Mouse (Mus musculus): ENCODE results near the gene Fasn. TPM values are rescaled to one million over a fixed set of nuclear protein-coding genes. Genes with fewer than 3 reads are reported as not detected.
A peak's percentile ranks its signal among the peaks of the same experiment; 100 is the strongest.
"Not testable (repeated sequence)": the region's sequence is repeated elsewhere in the genome, so short reads cannot be mapped to it uniquely, and the experiment has no call there.

The Fasn gene
- 49.3 and 52.2 TPM in 2 replicates for polyA plus RNA-seq (2015; fragmentation: Nextera tagmentation; extraction: Ambion mirVana)

- peak; percentile 90 for ATAC-seq (ENCODE audit: insufficient number of reproducible peaks, insufficient read depth, low FRiP score, low TSS enrichment, low read depth)
- Histone ChIP-seq H3K4me1 (peaks cover 40% of the 10 kb centered on the region), H3K9ac (peak within 1 kb of the TSS; percentile 95), H3K27me3 (no peaks in the 10 kb centered on the region), H3K9me3 (no peaks in the 10 kb centered on the region), H3K36me3 (peaks cover 42% of the 10 kb centered on the region), H3K4me2 (peak within 1 kb of the TSS; percentile 86), H3K4me3 (peak within 1 kb of the TSS; percentile 89), H3K27ac (peak within 1 kb of the TSS; percentile 96)
- under 1% methylated on average over 97 of the region's 109 CpGs for WGBS
These were observed at the start of gene Fasn for GRCm38 (mm10) chr11:120823956-120824786. Gene Fasn (minus strand): TSS chr11:120824547.

- Histone ChIP-seq H3K4me3 (no peak overlapping the region), H3K36me3 (peaks cover 31% of the 10 kb centered on the region), H3K27ac (no peak overlapping the region), H3K4me1 (no peaks in the 10 kb centered on the region), H3K4me2 (no peak overlapping the region), H3K9ac (no peak overlapping the region), H3K27me3 (no peaks in the 10 kb centered on the region), H3K9me3 (no peaks in the 10 kb centered on the region)
- whole genome bisulfite sequencing, result 50% methylated on average over 6 of the region's 6 CpGs
- no peak for ATAC-seq (ENCODE audit: insufficient number of reproducible peaks, insufficient read depth, low FRiP score, low TSS enrichment, low read depth)
These were observed 48.9 kb upstream of the Fasn start for GRCm38 (mm10) chr11:120873206-120873605.

GRCm38 (mm10) chr11:120871521-120871920 is 47.2 kb upstream of the Fasn start:
- H3K4me2 ChIP-seq, result no peak overlapping the region
- no peak overlapping the region for H3K4me3 ChIP-seq
- WGBS, result 93% methylated on average over 9 of the region's 9 CpGs
- H3K4me1 ChIP-seq, result no peaks in the 10 kb centered on the region
- no peak for ATAC-seq (ENCODE audit: insufficient number of reproducible peaks, insufficient read depth, low FRiP score, low TSS enrichment, low read depth)
- no peaks in the 10 kb centered on the region for H3K27me3 ChIP-seq
- no peaks in the 10 kb centered on the region for H3K9me3 ChIP-seq
- no peak overlapping the region for H3K27ac ChIP-seq
- peaks cover 20% of the 10 kb centered on the region for H3K36me3 ChIP-seq
- H3K9ac ChIP-seq, result no peak overlapping the region

- 72% methylated on average over 1 of the region's 1 CpGs for WGBS
- Histone ChIP-seq H3K27ac (no peak overlapping the region), H3K4me2 (no peak overlapping the region), H3K4me1 (peaks cover 7% of the 10 kb centered on the region), H3K27me3 (no peaks in the 10 kb centered on the region), H3K9ac (no peak overlapping the region), H3K36me3 (peaks cover 19% of the 10 kb centered on the region), H3K9me3 (no peaks in the 10 kb centered on the region), H3K4me3 (no peak overlapping the region)
- ATAC-seq (ENCODE audit: insufficient number of reproducible peaks, insufficient read depth, low FRiP score, low TSS enrichment, low read depth), result no peak
These were observed 41.5 kb upstream of the Fasn start for GRCm38 (mm10) chr11:120865816-120866215.

GRCm38 (mm10) chr11:120862819-120863218 is 38.5 kb upstream of the Fasn start:
- H3K4me3 ChIP-seq, result no peak overlapping the region
- H3K36me3 ChIP-seq, result peaks cover 38% of the 10 kb centered on the region
- H3K27ac ChIP-seq, result no peak overlapping the region
- no peak overlapping the region for H3K4me2 ChIP-seq
- peaks cover 7% of the 10 kb centered on the region for H3K4me1 ChIP-seq
- 86% methylated on average over 10 of the region's 10 CpGs for WGBS
- H3K9ac ChIP-seq, result no peak overlapping the region
- H3K27me3 ChIP-seq, result no peaks in the 10 kb centered on the region
- H3K9me3 ChIP-seq, result no peaks in the 10 kb centered on the region
- ATAC-seq (ENCODE audit: insufficient number of reproducible peaks, insufficient read depth, low FRiP score, low TSS enrichment, low read depth), result no peak

GRCm38 (mm10) chr11:120855938-120856337 is 31.6 kb upstream of the Fasn start:
- peaks cover 44% of the 10 kb centered on the region for H3K36me3 ChIP-seq
- H3K27me3 ChIP-seq, result not testable (repeated sequence)
- WGBS, result 94% methylated on average over 3 of the region's 3 CpGs

GRCm38 (mm10) chr11:120853788-120854187 is 29.4 kb upstream of the Fasn start:
- Histone ChIP-seq H3K4me3 (no peak overlapping the region), H3K9ac (no peak overlapping the region), H3K27ac (peak overlapping the region; percentile 29), H3K36me3 (peaks cover 29% of the 10 kb centered on the region), H3K27me3 (no peaks in the 10 kb centered on the region), H3K4me1 (no peaks in the 10 kb centered on the region), H3K9me3 (no peaks in the 10 kb centered on the region), H3K4me2 (no peak overlapping the region)
- ATAC-seq (ENCODE audit: insufficient number of reproducible peaks, insufficient read depth, low FRiP score, low TSS enrichment, low read depth), result no peak
- 58% methylated on average over 4 of the region's 4 CpGs for WGBS

More at GRCm38 (mm10) chr11:120855938-120856337, 31.6 kb upstream of the Fasn start:
- not testable (repeated sequence) for H3K27ac ChIP-seq; H3K4me2 ChIP-seq; H3K4me3 ChIP-seq; ATAC-seq (ENCODE audit: insufficient number of reproducible peaks, insufficient read depth, low FRiP score, low TSS enrichment, low read depth); H3K9ac ChIP-seq; H3K9me3 ChIP-seq; H3K4me1 ChIP-seq

- no peak overlapping the region for H3K9ac ChIP-seq
- no peak overlapping the region for H3K4me2 ChIP-seq
- peak overlapping the region; percentile 29 for H3K27ac ChIP-seq
- no peak overlapping the region for H3K4me3 ChIP-seq
- WGBS, result 91% methylated on average over 4 of the region's 4 CpGs
- no peak for ATAC-seq (ENCODE audit: insufficient number of reproducible peaks, insufficient read depth, low FRiP score, low TSS enrichment, low read depth)
- H3K27me3 ChIP-seq, result no peaks in the 10 kb centered on the region
- no peaks in the 10 kb centered on the region for H3K4me1 ChIP-seq
- H3K36me3 ChIP-seq, result peaks cover 23% of the 10 kb centered on the region
- H3K9me3 ChIP-seq, result no peaks in the 10 kb centered on the region
These were observed 28.8 kb upstream of the Fasn start for GRCm38 (mm10) chr11:120853158-120853557.

GRCm38 (mm10) chr11:120852083-120852935 is 28.0 kb upstream of the Fasn start:
- no peak overlapping the region for H3K9ac ChIP-seq

GRCm38 (mm10) chr11:120851582-120851981 is 27.2 kb upstream of the Fasn start:
- H3K9me3 ChIP-seq, result no peaks in the 10 kb centered on the region
- H3K27me3 ChIP-seq, result no peaks in the 10 kb centered on the region
- WGBS, result 81% methylated on average over 2 of the region's 2 CpGs
- H3K27ac ChIP-seq, result no peak overlapping the region
- no peaks in the 10 kb centered on the region for H3K4me1 ChIP-seq
- H3K4me2 ChIP-seq, result no peak overlapping the region
- H3K4me3 ChIP-seq, result no peak overlapping the region
- ATAC-seq (ENCODE audit: insufficient number of reproducible peaks, insufficient read depth, low FRiP score, low TSS enrichment, low read depth), result no peak
- H3K9ac ChIP-seq, result no peak overlapping the region
- H3K36me3 ChIP-seq, result peaks cover 20% of the 10 kb centered on the region; the same call in 1 of the 2 replicates

More at GRCm38 (mm10) chr11:120852083-120852935, 28.0 kb upstream of the Fasn start:
- 0 out of 2 replicates have a peak overlapping the region, but pooled peaks have one; percentile 1 for H3K27ac ChIP-seq
- WGBS, result 61% methylated on average over 11 of the region's 11 CpGs
- no peaks in the 10 kb centered on the region for H3K9me3 ChIP-seq
- H3K4me3 ChIP-seq, result no peak overlapping the region
- H3K4me2 ChIP-seq, result no peak overlapping the region
- no peak for ATAC-seq (ENCODE audit: insufficient number of reproducible peaks, insufficient read depth, low FRiP score, low TSS enrichment, low read depth)
- no peaks in the 10 kb centered on the region for H3K4me1 ChIP-seq
- H3K36me3 ChIP-seq, result peaks cover 17% of the 10 kb centered on the region; the same call in 1 of the 2 replicates
- H3K27me3 ChIP-seq, result no peaks in the 10 kb centered on the region

- H3K4me2 ChIP-seq, result no peak overlapping the region
- WGBS, result 70% methylated on average over 1 of the region's 1 CpGs
- H3K9me3 ChIP-seq, result no peaks in the 10 kb centered on the region
- no peak overlapping the region for H3K4me3 ChIP-seq
- H3K27ac ChIP-seq, result no peak overlapping the region
- H3K36me3 ChIP-seq, result peaks cover 17% of the 10 kb centered on the region; the same call in 1 of the 2 replicates
- no peaks in the 10 kb centered on the region for H3K4me1 ChIP-seq
- no peaks in the 10 kb centered on the region for H3K27me3 ChIP-seq
- no peak for ATAC-seq (ENCODE audit: insufficient number of reproducible peaks, insufficient read depth, low FRiP score, low TSS enrichment, low read depth)
- no peak overlapping the region for H3K9ac ChIP-seq
These were observed 26.8 kb upstream of the Fasn start for GRCm38 (mm10) chr11:120851132-120851531.

Data from embryonic facial prominence, embryonic 13.5 days (tissue).